Mouse (Mus musculus) R1 (cell line): ENCODE results near the gene Chtf18.

Experiments used
- DNase-seq: peaks from one replicate; pipeline ENCODE4 v3.0.0-alpha.2; 2018; ENCODE audit warnings: low read depth, low spot score

The Chtf18 gene

DNA sequence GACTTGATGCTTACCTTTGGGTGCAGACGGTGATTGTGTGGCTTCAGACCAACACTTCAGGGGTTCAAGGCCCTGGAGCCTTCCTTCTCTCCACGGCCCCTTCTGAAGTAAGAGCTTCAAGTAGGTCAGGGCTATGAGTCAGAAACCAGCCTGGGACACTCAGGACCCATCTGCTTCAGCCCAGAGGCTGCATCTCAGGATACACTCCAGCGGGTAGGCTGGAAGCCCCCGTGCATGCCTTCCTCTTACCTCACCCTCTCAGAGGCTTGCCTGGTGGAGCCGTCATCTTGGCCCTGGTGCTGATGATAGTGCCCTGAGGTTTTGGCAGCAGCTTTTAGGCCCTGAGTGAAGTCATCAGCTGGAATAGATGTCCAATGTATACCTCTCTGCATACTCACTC, 8.0 kb upstream of the Chtf18 start:
- no peak for DNase-seq

DNA sequence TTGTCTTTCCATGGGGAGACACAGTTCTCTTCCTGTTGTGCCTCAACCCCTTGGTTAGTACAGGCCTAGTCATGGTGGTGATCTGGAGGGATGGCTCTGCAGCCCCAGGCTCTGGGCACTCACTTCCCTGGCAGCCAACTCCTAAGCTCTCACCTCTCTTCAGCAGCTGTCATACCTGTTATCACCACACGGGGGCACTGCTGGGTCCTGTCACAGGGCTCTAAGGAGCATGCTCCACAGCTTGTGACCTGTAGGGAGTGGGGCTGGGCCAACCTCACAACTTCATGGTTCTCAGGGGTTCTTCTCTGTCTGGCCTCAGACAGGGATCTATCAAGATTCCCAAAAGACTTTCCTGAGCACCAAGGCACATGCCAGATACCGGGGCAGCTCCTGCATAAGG, 4.9 kb upstream of the Chtf18 start:
- peak; percentile 70 for DNase-seq

DNA sequence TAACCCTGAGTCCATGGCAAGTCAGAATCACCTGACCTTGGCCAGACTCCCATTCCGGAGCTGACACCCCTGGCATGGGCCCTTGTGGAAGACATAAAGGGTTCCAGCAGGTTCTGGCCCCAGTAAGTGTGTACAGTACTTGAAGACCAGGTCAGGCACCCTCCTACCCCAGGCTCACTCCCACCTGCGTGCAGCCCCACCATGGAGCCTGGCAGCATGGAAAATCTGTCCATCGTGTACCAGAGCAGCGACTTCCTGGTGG, 721 bp upstream of the Chtf18 start:
- no peak for DNase-seq

DNA sequence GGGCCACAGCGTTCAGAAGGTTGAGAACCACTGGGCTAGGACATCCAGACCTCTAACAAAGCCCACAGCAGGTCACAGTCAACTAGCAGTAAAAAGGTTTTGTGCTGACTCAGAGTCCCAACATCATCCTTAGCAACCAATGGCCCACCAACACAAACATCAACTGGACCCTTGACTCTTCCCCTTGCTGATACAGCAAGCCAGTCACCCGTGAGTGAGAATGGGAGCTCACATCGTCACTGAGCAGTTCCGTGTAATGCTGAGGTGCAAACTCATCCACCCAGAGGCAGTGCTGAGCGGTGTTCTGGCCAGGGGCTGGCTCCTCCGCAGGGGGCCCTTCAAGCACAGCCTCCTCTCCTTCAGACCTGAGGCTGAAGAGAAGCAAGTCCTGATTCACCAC, 2.0 kb downstream of the Chtf18 start:
- no peak for DNase-seq

DNA sequence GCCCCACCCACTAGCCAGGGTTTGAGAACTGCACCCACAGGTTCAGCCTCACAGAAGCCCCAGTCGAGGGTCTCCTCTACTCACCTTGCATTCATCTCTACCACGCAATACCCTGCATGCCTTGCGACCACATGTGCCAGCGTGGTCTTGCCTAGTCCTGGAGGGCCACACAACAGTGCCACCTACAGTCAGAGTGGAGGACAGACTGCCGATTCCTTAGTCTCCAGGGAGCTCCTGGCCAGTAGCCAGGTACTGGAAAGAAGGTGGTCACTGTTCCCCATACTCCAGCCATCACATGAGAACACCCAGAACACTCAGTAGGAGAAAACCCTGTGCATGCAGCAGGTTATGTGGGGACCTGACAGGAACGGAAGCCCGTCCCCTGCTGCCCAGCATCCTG, 3.3 kb downstream of the Chtf18 start:
- peak; percentile 80 for DNase-seq

DNA sequence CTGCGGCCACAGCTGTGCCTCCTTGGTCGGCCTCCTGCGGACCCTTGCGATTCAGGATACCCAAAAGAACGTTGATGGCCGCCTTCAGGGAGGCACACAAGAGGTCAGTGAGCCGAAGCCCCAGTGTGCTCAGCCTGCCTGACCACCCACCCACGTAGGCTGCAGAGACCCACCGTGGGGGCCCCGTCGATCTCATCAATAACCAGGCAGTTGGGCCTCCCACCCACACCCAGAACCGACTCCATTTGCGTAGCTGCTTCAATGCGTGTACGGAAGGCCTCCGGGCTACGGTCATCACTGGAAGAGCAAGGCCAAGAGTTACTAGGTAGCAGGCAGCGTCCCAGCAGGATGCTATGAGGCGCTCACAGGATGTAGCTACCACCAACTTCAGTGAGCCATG, 3.7 kb downstream of the Chtf18 start:
- no peak for DNase-seq

DNA sequence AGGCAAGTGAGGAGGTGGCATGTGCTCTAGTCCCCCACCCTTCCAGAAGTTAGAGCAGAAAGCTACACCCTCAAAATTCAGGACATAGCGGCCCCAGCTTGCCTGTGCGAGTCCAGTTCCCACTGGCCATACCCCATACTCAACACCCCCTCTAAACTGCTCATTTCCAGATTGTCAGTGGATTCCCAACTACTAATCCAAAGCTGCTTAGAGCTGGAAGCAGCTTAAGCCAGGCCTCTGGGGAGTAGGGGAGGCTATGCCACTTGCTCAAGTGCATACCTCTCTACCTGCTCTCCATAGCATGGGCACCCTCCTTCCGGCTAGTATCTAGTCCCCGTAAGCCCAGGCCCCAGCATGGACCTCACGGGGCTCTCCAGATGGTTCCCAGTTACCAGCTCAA, 5.7 kb downstream of the Chtf18 start:
- DNase-seq = no peak

DNA sequence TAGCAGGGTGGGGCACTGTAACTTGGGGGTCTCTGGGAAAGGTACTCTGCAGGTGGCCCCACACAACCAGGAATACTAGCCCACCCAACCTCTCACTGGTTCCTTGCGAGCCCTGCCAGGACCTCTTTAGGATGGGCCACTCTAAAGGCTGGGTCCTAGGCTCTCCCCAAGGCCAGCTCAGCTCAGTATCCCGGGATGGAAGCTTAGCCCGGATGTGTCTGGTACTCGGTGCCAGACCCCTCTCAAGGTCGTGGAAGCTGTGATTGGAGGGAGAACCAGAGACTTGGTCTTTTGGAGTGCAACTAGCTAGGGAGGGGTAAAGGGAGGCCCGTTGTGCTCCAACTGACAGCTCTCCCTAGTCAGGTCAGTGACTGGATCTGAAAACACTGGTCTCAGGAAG, 9.5 kb downstream of the Chtf18 start:
- peak; percentile 56 for DNase-seq

DNA sequence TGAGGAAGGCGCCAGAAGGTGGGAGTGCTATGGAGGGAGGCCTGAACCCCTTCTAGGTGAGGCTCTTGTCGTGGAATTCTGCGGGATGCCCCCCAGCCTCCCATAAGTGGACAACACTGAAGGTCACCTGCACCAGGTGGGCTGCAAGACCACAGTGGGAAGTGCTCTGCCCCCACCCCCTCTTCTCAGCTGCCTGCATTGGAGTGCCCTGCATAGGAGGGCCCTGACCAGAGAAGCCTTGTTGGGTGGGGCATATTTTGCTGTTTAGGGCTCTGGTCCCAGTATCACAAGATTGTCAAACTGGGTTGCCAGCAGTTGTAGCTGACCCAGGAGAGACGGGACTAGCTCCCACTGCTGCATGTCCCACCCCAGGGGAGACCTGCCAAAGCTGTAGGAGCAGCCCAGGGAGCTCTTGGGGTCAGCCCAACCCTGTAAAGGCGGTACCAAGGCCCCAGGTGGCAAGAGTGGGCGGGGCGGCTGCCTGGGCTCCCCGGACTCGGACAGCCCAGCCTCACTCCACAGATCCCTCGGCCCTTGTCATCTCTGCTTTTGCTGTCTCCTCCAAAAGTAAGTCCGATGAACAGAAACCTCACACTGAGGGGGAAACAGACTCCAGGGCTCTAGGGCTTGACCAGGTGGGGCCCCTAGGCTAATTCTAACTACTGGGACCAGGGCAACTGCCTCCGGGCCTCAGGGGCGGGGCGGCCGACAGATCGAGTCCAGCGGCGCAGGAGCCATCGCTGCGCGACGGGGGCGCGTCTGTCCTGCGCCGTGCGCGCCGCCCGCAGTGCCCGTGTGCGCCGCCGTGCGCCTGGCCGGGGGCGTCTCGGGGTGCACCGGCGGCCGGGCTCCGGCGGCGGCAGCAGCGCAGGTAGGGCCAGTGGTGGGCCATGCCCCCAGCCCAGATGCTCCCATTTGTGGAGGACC, 10.2 kb downstream of the Chtf18 start, which contains the start of gene Gng13:
Gng13 (plus strand) TSS at position 461 of the 927 bp plus-strand sequence.
- DNase-seq = peak; percentile 53

DNA sequence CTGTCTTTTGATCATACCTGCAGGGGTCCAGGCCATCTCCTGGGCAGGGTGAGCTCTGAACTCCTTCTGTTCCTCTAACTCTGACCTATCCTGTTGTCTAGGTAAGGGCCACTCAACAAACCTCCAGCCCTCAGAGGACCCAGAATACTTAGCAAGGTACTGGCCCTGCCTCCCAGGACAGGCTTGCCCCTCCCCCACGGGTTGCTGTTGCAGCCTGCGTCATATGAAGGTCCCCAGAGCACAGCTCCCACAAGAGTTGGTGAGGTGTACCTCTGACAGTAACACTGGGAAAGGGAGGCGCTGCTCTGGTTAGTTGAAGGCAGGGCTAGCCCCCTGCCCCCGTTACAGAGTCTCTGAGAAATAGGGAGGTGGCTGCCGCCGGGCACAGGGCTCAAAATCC, 11.1 kb downstream of the Chtf18 start:
- DNase-seq = no peak

DNA sequence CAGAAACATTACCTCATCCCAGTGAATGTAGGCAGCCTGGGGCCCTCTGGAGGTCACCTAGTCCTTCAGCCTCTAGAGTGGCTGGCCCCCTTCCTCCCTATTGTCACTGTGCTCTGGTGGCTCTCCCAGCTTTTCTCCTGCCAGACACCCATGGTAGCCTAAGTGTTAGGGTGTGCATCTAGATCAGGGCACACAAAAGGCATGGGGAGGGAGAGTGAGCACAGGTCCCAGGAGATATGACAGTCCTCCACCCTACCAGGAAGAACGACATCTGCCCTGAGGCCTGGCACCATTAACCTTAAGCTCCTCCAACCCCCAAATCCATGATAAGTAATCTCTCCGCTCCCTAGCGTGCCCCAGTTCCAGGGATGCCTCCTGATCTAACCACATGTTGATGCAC, 11.6 kb downstream of the Chtf18 start:
- no peak for DNase-seq

DNA sequence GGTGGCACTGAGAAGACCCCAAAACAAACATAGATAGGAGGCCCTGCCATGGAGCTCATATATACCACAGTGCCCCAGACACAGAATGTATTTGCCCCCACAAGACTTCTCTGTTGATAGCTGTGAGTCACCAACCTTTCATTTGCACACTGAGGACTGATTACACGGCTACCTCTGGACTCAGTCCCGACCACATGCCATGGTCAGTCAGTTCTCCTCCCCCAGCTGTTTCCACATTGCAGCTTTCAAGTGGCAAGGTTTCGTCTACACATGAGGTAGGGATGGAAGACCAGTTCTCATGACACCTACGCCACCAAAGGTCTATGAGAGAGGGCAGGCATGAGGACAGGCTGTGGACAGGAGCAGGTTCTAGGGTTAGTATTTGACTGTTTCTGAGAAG, 16.1 kb downstream of the Chtf18 start:
- no peak for DNase-seq

DNA sequence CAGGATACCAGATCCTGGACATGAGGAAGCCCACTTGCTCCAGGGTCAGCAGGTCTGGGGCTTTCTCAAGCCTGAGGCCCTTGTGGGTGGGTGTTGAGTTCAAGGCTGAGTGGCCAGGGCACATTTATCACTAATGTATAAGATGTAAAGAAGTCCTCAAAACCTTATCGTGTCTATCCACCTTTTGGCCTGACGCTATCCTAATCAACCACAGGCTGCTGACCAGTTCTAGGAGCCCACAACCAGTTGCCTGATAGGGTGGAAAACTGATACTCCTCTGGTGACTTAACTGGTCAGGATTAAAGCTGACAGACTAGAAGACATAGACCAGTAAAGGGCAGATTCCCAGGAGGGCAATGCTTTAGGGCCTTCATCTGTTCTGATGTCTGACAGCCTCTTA, 17.2 kb downstream of the Chtf18 start:
- no peak for DNase-seq

DNA sequence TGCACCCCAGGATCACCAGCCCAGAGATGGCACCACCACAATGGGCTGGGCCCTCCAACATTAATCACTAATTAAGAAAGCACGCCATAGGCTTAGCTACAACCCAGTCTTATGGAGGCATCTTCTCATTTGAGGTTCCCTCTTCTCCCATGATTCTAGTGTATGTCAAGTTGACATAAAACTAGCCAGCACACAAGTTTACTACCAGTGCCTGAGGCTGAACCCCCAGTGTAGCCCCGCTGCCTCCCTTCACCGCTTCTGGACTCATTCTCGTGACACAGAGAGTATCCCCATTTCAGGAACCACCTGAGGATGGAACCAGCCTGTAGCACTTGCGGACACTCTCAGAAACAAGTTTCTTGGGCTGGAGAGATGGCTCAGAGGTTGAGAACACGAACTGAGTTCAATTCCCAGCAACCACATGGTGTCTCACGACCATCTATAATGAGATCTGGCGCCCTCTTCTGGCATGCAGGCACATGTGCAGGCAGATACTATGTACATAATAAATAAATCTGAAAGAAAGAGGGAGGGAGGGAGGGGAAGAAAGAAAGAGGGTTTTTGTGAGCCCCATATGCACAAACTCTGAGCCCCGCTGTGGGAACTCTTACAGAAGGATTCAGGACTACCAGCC, 26.2 kb downstream of the Chtf18 start:
- DNase-seq = peak; percentile 75

DNA sequence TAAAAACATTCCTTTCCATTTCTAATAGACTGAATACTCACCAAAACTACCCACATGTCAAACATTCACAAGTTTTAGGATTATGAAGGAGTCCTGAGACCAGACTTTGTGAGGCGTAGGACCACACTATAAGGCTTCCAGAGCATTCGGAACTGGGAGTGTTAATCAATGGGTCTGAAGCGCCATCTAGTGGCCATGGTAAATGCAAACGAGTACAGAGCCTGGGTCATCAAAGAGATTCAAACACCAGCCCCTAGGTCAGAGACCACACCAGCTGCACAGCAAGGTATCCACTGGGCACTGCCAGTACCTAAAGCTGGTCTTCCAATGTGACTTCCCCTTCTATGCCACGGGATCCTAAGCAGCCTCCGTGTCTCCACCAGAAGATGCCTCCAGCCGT, 28.8 kb downstream of the Chtf18 start:
- peak; percentile 83 for DNase-seq

DNA sequence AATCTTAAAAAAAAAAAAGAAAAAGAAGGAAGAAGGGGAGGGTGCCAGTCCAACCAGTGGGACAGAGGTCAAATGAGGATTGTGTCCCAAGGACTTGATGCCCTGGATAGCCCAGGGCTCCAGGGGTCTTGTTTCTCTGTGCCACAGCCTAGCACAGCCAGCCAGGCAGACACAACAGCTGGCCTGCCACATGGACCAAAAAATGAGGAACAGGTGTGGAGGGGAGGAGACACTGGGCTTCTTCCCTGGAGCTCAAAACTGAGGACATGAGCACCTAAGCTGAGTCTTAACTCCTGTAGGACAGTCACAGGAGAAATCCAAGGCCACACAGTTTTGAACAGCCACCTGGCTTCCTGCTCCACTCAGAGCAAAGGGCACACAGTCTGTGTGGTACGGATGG, 31.0 kb downstream of the Chtf18 start:
- no peak for DNase-seq

DNA sequence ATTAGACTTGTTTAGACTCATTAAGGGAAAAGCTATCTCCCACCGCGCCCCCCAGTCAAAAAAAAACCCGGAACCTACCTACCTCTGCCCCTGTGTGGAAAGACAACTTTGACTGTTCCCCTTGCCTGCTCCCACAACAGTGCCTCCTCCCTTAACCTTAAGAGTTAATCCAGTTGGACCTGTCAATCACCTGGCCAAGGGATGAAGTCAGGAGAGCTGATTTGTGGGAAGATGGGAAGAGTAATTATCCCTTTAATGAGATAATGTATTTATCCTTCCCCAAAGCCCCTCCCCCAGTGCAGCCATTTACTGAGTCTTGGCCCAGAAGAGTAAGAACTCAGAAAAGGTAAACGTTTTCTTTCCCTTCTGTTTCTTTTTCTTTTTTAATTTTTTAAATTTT, 38.3 kb downstream of the Chtf18 start:
- no peak for DNase-seq

DNA sequence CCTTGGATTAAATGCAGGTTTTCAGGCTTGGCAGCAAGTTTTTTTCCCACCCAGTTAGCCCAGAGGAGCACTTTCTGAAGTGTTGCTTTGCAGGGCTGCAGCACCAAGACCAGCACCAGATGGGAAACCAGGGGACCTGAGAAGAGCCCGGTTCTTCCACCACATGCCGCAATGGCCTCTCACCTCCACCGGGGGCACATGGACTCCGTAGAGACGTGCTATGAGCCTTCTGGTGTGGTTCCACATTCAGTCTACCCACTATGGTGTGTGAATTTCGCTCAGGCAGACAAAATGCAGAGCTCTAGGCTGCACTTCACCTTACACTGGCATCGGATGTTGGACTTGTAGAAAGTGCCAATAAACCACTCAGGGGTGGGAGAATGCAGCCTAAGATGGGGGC, 40.9 kb downstream of the Chtf18 start:
- DNase-seq = no peak

DNA sequence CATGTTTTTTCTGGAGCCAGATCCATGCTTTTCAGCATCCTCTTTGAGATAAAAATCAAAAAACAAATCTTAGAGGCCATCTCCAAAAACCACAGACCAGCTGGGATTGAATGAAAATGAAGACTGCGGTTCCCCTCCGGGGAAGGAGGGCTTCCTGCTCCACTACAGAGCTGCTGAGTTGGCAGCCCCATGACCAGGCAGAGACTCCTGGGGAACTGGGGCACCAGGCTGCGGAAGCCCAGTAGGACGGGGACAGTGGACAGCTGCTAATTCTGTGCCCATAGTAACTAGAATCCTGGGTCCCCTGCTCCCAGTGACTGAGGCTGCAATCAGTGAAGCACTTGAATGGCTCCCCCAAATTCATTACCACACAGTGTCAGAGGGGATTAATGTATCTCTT, 45.6 kb downstream of the Chtf18 start:
- DNase-seq = no peak

DNA sequence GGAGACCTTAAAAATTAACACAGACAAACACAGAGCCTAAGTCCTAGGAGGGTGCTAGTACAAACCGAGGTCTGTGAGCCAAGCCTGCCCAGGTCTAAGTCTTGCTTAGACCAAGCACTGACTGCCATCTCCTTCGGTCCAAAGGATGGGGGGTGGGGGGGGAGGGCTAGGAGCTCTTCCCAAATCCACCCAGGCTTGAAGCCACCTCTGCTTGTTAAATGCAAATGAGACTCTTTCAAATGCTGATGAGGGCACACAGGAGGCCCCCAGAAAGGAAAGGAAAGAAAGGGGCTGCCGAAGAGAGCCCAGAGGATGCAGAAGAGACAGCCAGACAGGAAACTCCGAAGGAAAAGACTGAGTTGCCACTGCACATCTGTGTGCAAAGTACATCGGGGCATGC, 47.4 kb downstream of the Chtf18 start:
- peak; percentile 91 for DNase-seq

DNA sequence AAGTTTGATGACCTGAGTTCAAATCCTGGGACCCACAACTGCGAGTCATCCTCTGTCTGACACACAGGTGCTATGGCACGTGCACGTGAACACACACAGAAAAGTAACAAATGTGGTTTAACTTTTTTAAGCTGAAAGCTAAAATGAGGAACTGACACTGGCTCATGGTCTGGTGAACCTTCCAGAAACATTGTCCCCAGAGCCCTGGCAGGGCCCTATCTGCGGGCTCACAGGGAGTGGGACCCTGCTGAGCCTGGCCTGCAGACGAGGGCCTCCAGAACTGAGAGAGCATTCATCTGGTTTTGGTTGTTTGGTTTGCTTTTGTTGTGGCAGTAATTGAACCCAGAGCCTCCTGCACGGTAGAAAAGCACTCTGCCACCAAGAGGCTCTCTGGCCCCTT, 49.2 kb downstream of the Chtf18 start:
- no peak for DNase-seq

DNA sequence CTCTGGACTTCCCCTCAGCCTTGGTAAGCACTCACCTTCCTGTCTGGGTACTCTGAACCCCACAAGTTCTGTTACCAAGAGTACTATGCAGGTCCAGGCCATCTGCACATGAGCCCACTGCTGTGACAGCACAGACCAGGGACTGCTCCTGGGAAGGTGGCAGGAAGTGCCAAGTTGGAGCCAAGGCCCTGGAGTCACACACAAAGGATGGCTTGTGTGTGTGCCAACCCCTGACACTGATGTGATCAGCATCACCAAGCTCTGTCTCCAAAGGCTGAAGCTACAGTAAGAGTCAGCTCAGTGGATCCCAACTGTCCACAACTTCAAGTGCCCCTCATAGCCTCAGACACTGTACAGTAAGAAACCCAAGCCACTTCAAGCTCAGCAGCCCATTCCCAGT, 54.2 kb downstream of the Chtf18 start:
- DNase-seq = no peak
